Mouse (Mus musculus): ENCODE measurements at regions not wholly inside any gene's neighbourhood (a gene's known extent, or its start where the extent isn't known, plus 50 kb on each side); places are given as distances from the start of the nearest gene placed in this dataset.

- DNase-seq (ENCODE audit: low spot score in 2 of 2): no peak
Measured at GRCm38 (mm10) chr12:12765490-12766058, 176.1 kb downstream of the Mycn start.

- no peak for DNase-seq (ENCODE audit: low spot score in 2 of 2)
Measured at GRCm38 (mm10) chr12:12765055-12765454, 176.7 kb downstream of the Mycn start.

GRCm38 (mm10) chr12:12764586-12764985, 177.1 kb downstream of the Mycn start:
- no peak for DNase-seq (ENCODE audit: low spot score in 2 of 2)

DNA sequence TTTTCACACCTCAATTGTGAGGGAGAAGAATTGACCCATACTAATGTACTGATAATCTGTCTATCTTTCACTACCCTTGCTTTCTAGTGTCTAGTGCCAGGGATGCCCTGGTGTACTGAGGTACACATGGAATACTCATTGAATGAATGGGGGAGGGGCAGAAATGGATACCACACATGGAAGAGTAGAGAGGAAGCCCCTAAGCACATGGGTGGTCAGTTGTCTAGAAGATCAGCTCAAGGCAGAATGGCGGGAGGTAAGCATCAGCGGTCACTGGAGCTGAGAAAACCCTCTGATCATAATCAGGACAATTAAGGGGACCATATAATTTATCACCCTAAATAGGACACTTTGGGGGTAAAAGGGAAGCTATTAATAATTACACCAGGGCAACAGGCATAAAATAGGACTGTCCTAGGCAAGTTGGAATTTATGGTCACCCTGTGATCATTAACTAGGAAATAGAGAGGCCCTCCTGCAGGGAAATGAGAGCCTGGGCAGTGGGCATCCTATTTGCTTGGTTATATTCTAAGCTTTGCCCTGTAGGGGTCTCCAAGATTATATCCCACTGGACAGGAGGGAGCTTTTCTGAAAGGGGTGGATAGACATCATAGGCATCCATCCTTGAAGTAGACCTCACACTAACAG, 185.3 kb downstream of the Mycn start:
- DNase-seq (ENCODE audit: low spot score in 2 of 2): no peak

- no peak for DNase-seq (ENCODE audit: low spot score in 2 of 2)
Measured at GRCm38 (mm10) chr12:12753849-12754248, 187.9 kb downstream of the Mycn start.

DNA sequence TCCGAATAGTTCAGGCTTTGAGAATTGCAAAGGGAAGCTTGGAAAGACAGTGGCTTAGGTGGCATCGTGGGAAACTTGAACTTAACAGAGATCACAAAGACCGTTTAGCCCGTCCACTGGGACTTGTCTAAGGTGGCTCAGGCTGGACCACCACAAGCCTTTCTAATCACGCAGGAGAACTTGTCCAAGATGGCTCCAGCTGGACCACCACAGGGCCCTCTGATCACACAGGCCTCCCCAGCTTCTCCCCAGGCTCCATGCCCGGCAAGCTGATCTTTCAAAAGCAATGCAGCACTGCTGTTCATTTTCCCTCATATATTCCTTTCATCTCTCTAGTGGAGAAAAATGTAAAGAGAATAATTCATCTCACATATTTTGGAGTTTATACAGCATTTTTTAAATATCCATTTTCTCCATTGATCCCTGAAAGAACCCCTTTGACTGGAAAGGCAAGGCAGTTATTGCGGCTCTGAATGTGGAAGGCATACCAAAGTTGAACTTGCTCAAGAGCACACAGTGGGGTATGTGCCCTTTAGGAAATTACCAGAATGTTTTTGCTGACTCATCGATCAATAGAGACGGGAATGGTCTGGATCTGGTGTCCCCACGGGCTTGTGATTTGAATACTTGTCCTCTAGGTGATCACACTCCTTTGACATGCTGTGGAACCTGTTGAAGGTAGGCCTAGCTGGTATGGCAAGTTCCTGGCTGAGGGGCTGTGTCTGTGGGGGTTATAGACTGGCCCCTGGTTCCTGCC, 189.9 kb downstream of the Mycn start:
- no peak for DNase-seq (ENCODE audit: low spot score in 2 of 2)

DNA sequence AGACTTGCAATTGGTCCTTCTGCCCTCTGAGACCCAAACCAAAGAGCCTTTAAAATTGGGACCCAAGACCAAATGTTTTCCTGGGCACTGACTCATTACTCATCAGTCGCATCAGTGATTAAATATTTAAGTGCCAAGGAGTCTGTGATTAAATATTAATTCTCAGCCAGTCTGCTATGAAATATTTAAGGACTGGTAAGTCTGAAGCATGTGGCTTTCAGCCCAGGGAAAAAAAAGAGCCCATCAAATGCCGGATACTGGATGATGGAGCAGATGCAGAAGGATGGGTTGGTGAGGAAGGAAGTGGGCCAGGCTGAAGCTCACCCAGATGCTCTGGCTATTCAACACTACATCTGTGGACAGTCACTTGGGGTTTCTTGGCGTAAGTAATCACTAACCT, 192.0 kb downstream of the Mycn start:
- DNase-seq (ENCODE audit: low spot score in 2 of 2): no peak

GRCm38 (mm10) chr12:12746852-12747454, 194.8 kb downstream of the Mycn start:
- no peak for DNase-seq (ENCODE audit: low spot score in 2 of 2)

- DNase-seq (ENCODE audit: low spot score in 2 of 2): no peak
Measured at GRCm38 (mm10) chr12:12744492-12744891, 197.2 kb downstream of the Mycn start.

GRCm38 (mm10) chr12:12738631-12739331, 202.9 kb downstream of the Mycn start:
- DNase-seq (ENCODE audit: low spot score in 2 of 2): no peak

DNA sequence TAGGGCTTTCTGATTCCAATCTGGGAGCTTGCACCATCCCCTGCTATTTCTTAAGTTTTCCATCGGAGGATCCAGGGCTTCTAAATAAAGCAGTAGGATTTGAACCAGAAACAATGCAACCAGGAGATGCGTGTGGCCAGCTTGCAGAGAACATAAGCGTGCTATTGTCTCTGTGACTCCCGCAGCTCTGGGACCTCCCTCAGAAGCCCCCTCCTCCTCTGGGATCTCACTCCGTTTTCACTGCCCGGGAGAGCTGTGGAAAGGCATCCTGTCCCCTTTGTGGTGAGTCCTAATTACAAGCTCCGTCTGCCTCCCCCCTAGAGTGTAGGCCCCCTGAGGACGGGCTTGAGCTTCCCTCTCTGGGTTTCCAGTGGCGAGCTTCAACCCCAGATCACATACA, 215.9 kb downstream of the Mycn start:
- DNase-seq (ENCODE audit: low spot score in 2 of 2): no peak

- DNase-seq (ENCODE audit: low spot score in 2 of 2): no peak
Measured at GRCm38 (mm10) chr12:12725075-12725474, 216.6 kb downstream of the Mycn start.

GRCm38 (mm10) chr12:12723724-12724487, 217.8 kb downstream of the Mycn start:
- DNase-seq (ENCODE audit: low spot score in 2 of 2): no peak

GRCm38 (mm10) chr12:12722982-12723661, 218.6 kb downstream of the Mycn start:
- DNase-seq (ENCODE audit: low spot score in 2 of 2): no peak

DNA sequence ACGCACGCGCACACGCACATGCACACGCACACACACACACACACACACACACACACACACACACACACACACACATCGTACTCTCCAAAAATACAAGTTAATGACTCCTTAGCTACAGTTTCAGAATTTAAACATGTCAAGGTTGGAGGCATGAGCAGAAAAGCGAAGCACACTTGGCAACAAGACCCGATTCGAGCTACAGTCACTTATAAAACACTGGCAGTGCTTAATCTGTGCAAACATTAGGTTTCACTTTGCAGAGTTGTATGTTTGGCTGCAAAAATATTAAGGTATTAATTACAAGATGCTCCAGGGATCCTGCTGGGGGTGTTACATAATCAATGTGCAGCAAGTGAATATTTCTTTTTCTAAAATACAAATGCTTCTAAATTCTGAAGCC, 225.0 kb downstream of the Mycn start:
- no peak for DNase-seq (ENCODE audit: low spot score in 2 of 2)

- no peak for DNase-seq (ENCODE audit: low spot score in 2 of 2)
Measured at GRCm38 (mm10) chr12:12715956-12716669, 225.6 kb downstream of the Mycn start.

DNA sequence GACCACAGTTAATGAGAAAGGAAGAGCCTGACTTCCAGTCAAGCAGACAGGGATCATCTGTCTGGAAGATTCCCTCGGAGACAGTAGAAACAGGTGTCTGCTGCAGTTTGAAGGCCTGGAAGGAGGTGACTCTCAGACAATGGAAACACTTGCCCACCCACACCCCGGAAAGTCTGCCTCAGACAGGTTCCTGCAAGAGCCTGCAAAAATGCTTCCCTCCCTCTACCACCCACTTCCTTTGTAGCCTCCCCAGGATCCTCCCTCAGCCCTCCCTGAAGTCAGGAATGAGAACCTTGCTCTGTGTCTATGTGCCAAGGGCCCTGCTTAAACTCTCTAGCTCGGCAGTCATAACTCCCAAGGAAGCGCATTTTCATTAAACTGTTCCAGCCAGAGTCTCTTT, 226.2 kb downstream of the Mycn start:
- DNase-seq (ENCODE audit: low spot score in 2 of 2): no peak

GRCm38 (mm10) chr12:12710184-12710609, 231.5 kb downstream of the Mycn start:
- no peak for DNase-seq (ENCODE audit: low spot score in 2 of 2)

DNA sequence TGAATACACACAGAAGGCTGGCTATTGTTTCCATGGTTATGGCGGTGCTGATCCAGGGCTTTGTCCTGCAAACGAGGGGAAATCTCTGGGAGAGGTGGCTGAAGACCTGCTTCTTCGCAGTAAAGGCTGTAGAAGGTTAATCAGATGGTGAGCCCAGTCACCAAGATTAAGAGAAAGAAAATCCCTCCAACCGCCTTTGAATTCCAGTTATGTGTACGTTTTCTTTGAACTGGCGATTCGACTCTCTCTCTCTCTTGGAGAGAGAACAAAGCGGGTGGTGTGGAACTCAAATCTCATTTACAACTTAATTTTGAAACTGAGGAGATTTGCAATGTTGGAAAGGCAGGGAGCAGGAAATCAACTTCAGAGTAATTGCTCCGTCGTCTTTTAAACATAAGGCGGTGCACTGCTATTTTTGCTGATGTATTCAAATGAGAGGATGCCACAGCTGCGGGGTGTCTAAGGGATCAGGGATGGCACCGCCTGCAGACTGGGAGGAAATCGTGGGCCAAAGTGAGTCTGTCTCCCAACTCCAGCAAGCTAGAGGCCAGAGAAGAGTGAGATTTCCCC, 232.7 kb downstream of the Mycn start:
- DNase-seq (ENCODE audit: low spot score in 2 of 2): no peak

Measured in urinary bladder, postnatal 36 days (tissue).